Mouse (Mus musculus) CH12.LX (cell line): ENCODE measurements around the gene Sfxn3. TPM values are rescaled to one million over a fixed set of nuclear protein-coding genes. Genes with fewer than 3 reads are reported as not detected.

Source experiments
- DNase-seq: peaks from one replicate; pipeline ENCODE4 v3.0.0-alpha.2; 2013; ENCODE audit errors: extremely low read depth
- H3K27ac ChIP-seq: 2 replicates; pipeline ENCODE4 v1.5.1; 2012; ENCODE audit warnings: low read depth, mild to moderate bottlenecking, control low read depth, moderate library complexity; ENCODE audit not compliant: insufficient read depth
- H3K27me3 ChIP-seq: replicated peaks from 2 replicates; pipeline ENCODE3; 2012; ENCODE audit warnings: inconsistent platforms
- H3K36me3 ChIP-seq, 2 experiments: replicated peaks in 1 of 2; 2 replicates each; pipeline versions ENCODE3 to v1.6.1; 2012; ENCODE audit warnings: inconsistent platforms in 1 of 2, low read length in 1 of 2, mild to moderate bottlenecking in 1 of 2, mixed read lengths in 1 of 2, moderate library complexity in 1 of 2; ENCODE audit not compliant: control insufficient read depth in 1 of 2, insufficient read depth in 1 of 2
- H3K4me1 ChIP-seq, 2 experiments: 2 replicates each; pipeline ENCODE4 v1.6.1; 2012; ENCODE audit warnings: inconsistent platforms in 1 of 2, moderate library complexity in 1 of 2; ENCODE audit not compliant: insufficient read depth in 2 of 2, control insufficient read depth in 1 of 2
- H3K4me2 ChIP-seq: 2 replicates; pipeline ENCODE4 v1.6.1; 2012; ENCODE audit warnings: low read depth, mild to moderate bottlenecking, control low read depth; ENCODE audit not compliant: poor library complexity, insufficient read depth, severe bottlenecking
- H3K4me3 ChIP-seq, 3 experiments: fragments of 150-350 bp in 1 of 3; sonication (generic) in 1 of 3; replicated peaks in 1 of 3; 2 replicates each; pipeline versions ENCODE3 to v1.5.1; 2011 to 2012; ENCODE audit warnings: low read depth in 2 of 3, low read length in 2 of 3, mild to moderate bottlenecking in 2 of 3, moderate library complexity in 2 of 3, control low read depth in 1 of 3, improper control_type of control experiment in 1 of 3, inconsistent platforms in 1 of 3, mixed read lengths in 1 of 3; ENCODE audit not compliant: poor library complexity in 1 of 3
- H3K79me2 ChIP-seq: replicated peaks from 2 replicates; pipeline ENCODE4 v1.6.1; 2012; ENCODE audit warnings: mild to moderate bottlenecking, moderate library complexity; ENCODE audit not compliant: control insufficient read depth, poor library complexity, insufficient read depth, severe bottlenecking; ENCODE audit errors: extremely low read depth
- H3K9ac ChIP-seq: 2 replicates; pipeline ENCODE4 v1.6.1; 2012; ENCODE audit warnings: low read depth, mild to moderate bottlenecking, control low read depth, moderate library complexity; ENCODE audit not compliant: insufficient read depth
- H3K9me3 ChIP-seq: replicated peaks from 2 replicates; pipeline ENCODE3; 2012; ENCODE audit warnings: low read length, inconsistent platforms, mixed read lengths
- BHLHE40 ChIP-seq: IDR thresholded peaks from 2 replicates; pipeline ENCODE4 v1.6.1; 2011; ENCODE audit warnings: mild to moderate bottlenecking, low read depth, low read length, improper control_type of control experiment
- CHD2 ChIP-seq: IDR thresholded peaks from 2 replicates; pipeline ENCODE4 v1.6.1; 2011; ENCODE audit warnings: low read length, improper control_type of control experiment
- E2F4 ChIP-seq: IDR thresholded peaks from 2 replicates; pipeline ENCODE4 v1.6.1; 2011; ENCODE audit warnings: low read depth, low read length, improper control_type of control experiment; ENCODE audit not compliant: insufficient replicate concordance
- ELF1 ChIP-seq: IDR thresholded peaks from 2 replicates; pipeline ENCODE4 v1.6.1; 2014; ENCODE audit warnings: low read depth, mild to moderate bottlenecking, inconsistent platforms, low read length, improper control_type of control experiment
- EP300 ChIP-seq: IDR thresholded peaks from 2 replicates; pipeline ENCODE4 v1.6.1; 2011; ENCODE audit warnings: low read length, improper control_type of control experiment
- ETS1 ChIP-seq: conservative IDR thresholded peaks from 2 replicates; pipeline ENCODE4 v1.6.1; 2012; ENCODE audit warnings: low read depth, mild to moderate bottlenecking, inconsistent platforms, low read length, improper control_type of control experiment, moderate library complexity
- HCFC1 ChIP-seq: IDR thresholded peaks from 2 replicates; pipeline ENCODE4 v1.6.1; 2012; ENCODE audit warnings: low read depth, mild to moderate bottlenecking, inconsistent platforms, low read length, improper control_type of control experiment
- IRF4 ChIP-seq: IDR thresholded peaks from 2 replicates; pipeline ENCODE4 v1.6.1; 2014; ENCODE audit warnings: low read depth, mild to moderate bottlenecking, inconsistent platforms, low read length, improper control_type of control experiment
- JUN ChIP-seq: IDR thresholded peaks from 2 replicates; pipeline ENCODE4 v1.6.1; 2011; ENCODE audit warnings: low read depth, mild to moderate bottlenecking, low read length, improper control_type of control experiment, moderate library complexity; ENCODE audit not compliant: insufficient read depth
- JUND ChIP-seq: conservative IDR thresholded peaks from 2 replicates; pipeline ENCODE4 v1.6.1; 2011; ENCODE audit warnings: low read depth, low read length, improper control_type of control experiment
- KAT2A ChIP-seq: IDR thresholded peaks from 2 replicates; pipeline ENCODE4 v1.6.1; 2012; ENCODE audit warnings: low read length, improper control_type of control experiment, inconsistent platforms; ENCODE audit not compliant: insufficient replicate concordance
- MAFK ChIP-seq: IDR thresholded peaks from 2 replicates; pipeline ENCODE4 v1.6.1; 2011; ENCODE audit warnings: low read length, improper control_type of control experiment; ENCODE audit not compliant: insufficient replicate concordance
- MAX ChIP-seq: IDR thresholded peaks from 2 replicates; pipeline ENCODE4 v1.6.1; 2011; ENCODE audit warnings: low read length, improper control_type of control experiment
- MEF2A ChIP-seq: IDR thresholded peaks from 2 replicates; pipeline ENCODE4 v1.6.1; 2014; ENCODE audit warnings: low read depth, mild to moderate bottlenecking, inconsistent platforms, low read length, improper control_type of control experiment, borderline replicate concordance
- MYC ChIP-seq: IDR thresholded peaks from 2 replicates; pipeline ENCODE4 v1.6.1; 2011; ENCODE audit warnings: low read depth, mild to moderate bottlenecking, improper control_type of control experiment, low read length
- NELFE ChIP-seq: IDR thresholded peaks from 2 replicates; pipeline ENCODE4 v1.6.1; 2011; ENCODE audit warnings: low read depth, low read length, improper control_type of control experiment
- NRF1 ChIP-seq: IDR thresholded peaks from 2 replicates; pipeline ENCODE4 v1.6.1; 2014; ENCODE audit warnings: low read depth, mild to moderate bottlenecking, inconsistent platforms, low read length, improper control_type of control experiment, moderate library complexity
- PAX5 ChIP-seq: IDR thresholded peaks from 2 replicates; pipeline ENCODE4 v1.6.1; 2012; ENCODE audit warnings: low read length, inconsistent platforms, mixed read lengths
- POLR2AphosphoS2 ChIP-seq: IDR thresholded peaks from 2 replicates; pipeline ENCODE4 v1.6.1; 2011; ENCODE audit warnings: low read depth, low read length, improper control_type of control experiment
- RAD21 ChIP-seq: IDR thresholded peaks from 2 replicates; pipeline ENCODE4 v1.6.1; 2011; ENCODE audit warnings: low read depth, mild to moderate bottlenecking, low read length, improper control_type of control experiment, moderate library complexity
- RCOR1 ChIP-seq: conservative IDR thresholded peaks from 2 replicates; pipeline ENCODE4 v1.6.1; 2012; ENCODE audit warnings: low read depth, mild to moderate bottlenecking, inconsistent platforms, low read length, improper control_type of control experiment
- SMC3 ChIP-seq: IDR thresholded peaks from 2 replicates; pipeline ENCODE4 v1.6.1; 2011; ENCODE audit warnings: low read depth, low read length, improper control_type of control experiment
- TBP ChIP-seq: conservative IDR thresholded peaks from 2 replicates; pipeline ENCODE4 v1.6.1; 2011; ENCODE audit warnings: low read depth, low read length, improper control_type of control experiment
- TCF12 ChIP-seq: IDR thresholded peaks from 2 replicates; pipeline ENCODE4 v1.6.1; 2014; ENCODE audit warnings: low read depth, mild to moderate bottlenecking, inconsistent platforms, low read length, improper control_type of control experiment
- UBTF ChIP-seq: IDR thresholded peaks from 2 replicates; pipeline ENCODE4 v1.6.1; 2012; ENCODE audit warnings: low read depth, mild to moderate bottlenecking, inconsistent platforms, low read length, improper control_type of control experiment, moderate library complexity
- USF2 ChIP-seq: conservative IDR thresholded peaks from 2 replicates; pipeline ENCODE4 v1.6.1; 2011; ENCODE audit warnings: low read depth, low read length, improper control_type of control experiment
- ZKSCAN1 ChIP-seq: IDR thresholded peaks from 2 replicates; pipeline ENCODE4 v1.6.1; 2012; ENCODE audit warnings: low read depth, inconsistent platforms, low read length, improper control_type of control experiment, borderline replicate concordance
- dilution Hi-C: fragments of 300-500 bp; cut with MboI; formaldehyde crosslinking; loops from 2 replicates; pipeline ENCODE4 v1.14.3; 2020; ENCODE audit warnings: low sequenced_read_pairs; ENCODE audit not compliant: extremely low pct_unique_long_range_greater_than_20kb, extremely low pct_ligation_motif_present
- in situ Hi-C: fragments of 300-500 bp; cut with MboI; formaldehyde crosslinking; loops from 3 replicates; pipeline ENCODE4 v1.14.3; 2019; ENCODE audit warnings: low sequenced_read_pairs, low pct_ligation_motif_present, low pct_unique_long_range_greater_than_20kb, mixed read lengths
- polyA plus RNA-seq: library from polyadenylated mRNA; unstranded; fragments of >175 nt; gene quantifications from 2 replicates; pipeline ENCODE4 v1.2.1, GENCODE M21; 2012; ENCODE audit warnings: low read depth; ENCODE audit not compliant: insufficient read length
- total RNA-seq, 2 experiments: library from RNA; depleted of rRNA; stranded (reverse); fragments of 300-350 nt in 1 of 2; fragments of >200 nt in 1 of 2; gene quantifications; 2 replicates each; pipeline ENCODE4 v1.2.3; 2012 to 2014

Sfxn3 gene
- total and polyA plus RNA-seq, 3 experiments = 1.4 to 4.2 (median 3.6) TPM

GRCm38 (mm10) chr19:45010646-45011045 lies 36.7 kb upstream of the Sfxn3 start:
- no peak for TF ChIP-seq MAFK
- TF ChIP-seq E2F4 = no peak
- no peak for TF ChIP-seq ZKSCAN1
- TF ChIP-seq ETS1 = no peak
- no peak for TF ChIP-seq KAT2A
- TF ChIP-seq IRF4 = no peak
- TF ChIP-seq TBP = no peak
- TF ChIP-seq POLR2AphosphoS2 = no peak
- no peak for TF ChIP-seq TCF12
- TF ChIP-seq CHD2 = no peak
- TF ChIP-seq HCFC1 = no peak
- no peak for TF ChIP-seq UBTF
- TF ChIP-seq RCOR1 = no peak
- no peak for TF ChIP-seq JUN
- in situ Hi-C loops = no loop called here
- H3K79me2 ChIP-seq = peaks cover 19% of the 10 kb centered on the region
- H3K36me3 ChIP-seq = peaks cover 28 to 59% of the 10 kb centered on the region in 2 experiments
- H3K27ac ChIP-seq = no peak overlapping the region
- H3K9me3 ChIP-seq = no peaks in the 10 kb centered on the region
- H3K4me2 ChIP-seq = no peak overlapping the region
- no peak overlapping the region for H3K4me3 ChIP-seq
- no peak overlapping the region for H3K9ac ChIP-seq
- dilution Hi-C loops = no loop called here
- no peak for DNase-seq
- H3K4me1 ChIP-seq = peaks cover 26 to 50% of the 10 kb centered on the region in 2 experiments
- H3K27me3 ChIP-seq = no peaks in the 10 kb centered on the region

- Histone ChIP-seq H3K27ac (no peak overlapping the region), H3K4me3 (no peak overlapping the region), H3K4me1 (peaks cover 25 to 61% of the 10 kb centered on the region in 2 experiments), H3K9ac (no peak overlapping the region), H3K27me3 (peaks cover 5% of the 10 kb centered on the region), H3K9me3 (no peaks in the 10 kb centered on the region), H3K79me2 (peaks cover 12% of the 10 kb centered on the region; the same call in 1 of the 2 replicates), H3K36me3 (peaks cover 28 to 58% of the 10 kb centered on the region in 2 experiments), H3K4me2 (no peak overlapping the region)
- dilution Hi-C loops = no loop called here
- in situ Hi-C loops = no loop called here
- no peak for TF ChIP-seq EP300
- no peak for TF ChIP-seq RAD21
- TF ChIP-seq SMC3 = no peak
- no peak for TF ChIP-seq BHLHE40
- TF ChIP-seq PAX5 = no peak
- TF ChIP-seq ELF1 = no peak
- TF ChIP-seq JUND = no peak
- no peak for TF ChIP-seq ZKSCAN1
- TF ChIP-seq USF2 = no peak
- TF ChIP-seq TCF12 = no peak
- TF ChIP-seq IRF4 = no peak
- TF ChIP-seq UBTF = no peak
- no peak for TF ChIP-seq NELFE
- no peak for TF ChIP-seq MYC
- no peak for TF ChIP-seq NRF1
- TF ChIP-seq MAX = no peak
- no peak for TF ChIP-seq MEF2A
- DNase-seq = no peak
Observed at GRCm38 (mm10) chr19:45012219-45012618, 35.1 kb upstream of the Sfxn3 start.
